Mouse (Mus musculus): ENCODE results near the gene 4430402I18Rik.

DNA sequence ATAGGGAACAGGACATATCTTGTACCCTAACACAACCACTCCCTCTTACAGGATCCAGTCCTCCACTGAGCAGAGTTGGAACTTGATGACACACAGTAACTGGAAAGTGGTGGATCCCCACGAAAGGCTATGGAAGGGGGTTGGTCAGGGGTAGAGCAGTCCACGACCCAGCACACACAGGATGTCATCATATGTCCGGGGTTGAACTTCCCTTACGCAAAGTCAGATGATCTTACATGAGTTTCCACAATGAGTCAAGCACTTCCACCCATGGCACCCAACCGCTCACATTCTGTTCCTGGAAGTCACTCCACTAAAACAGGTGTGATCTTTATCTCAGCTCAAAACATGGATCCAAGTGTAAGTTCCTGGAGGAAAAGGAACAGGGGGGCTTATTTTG is 49.8 kb downstream of the 4430402I18Rik start:
- TF ChIP-seq CTCF (IDR thresholded peaks at IDR 0.05; ENCODE audit: borderline replicate concordance, control insufficient read depth, extremely low read depth, insufficient read depth, low read length, poor library complexity): no peak
- TF ChIP-seq POLR2A (IDR thresholded peaks at IDR 0.05; ENCODE audit: control insufficient read depth, extremely low read depth, insufficient read depth, low read length, poor library complexity): no peak

Measured in thymus, adult 2 months (tissue).